Mouse (Mus musculus): Measurements from ENCODE around the gene Ccdc54.

Ccdc54 gene

DNA sequence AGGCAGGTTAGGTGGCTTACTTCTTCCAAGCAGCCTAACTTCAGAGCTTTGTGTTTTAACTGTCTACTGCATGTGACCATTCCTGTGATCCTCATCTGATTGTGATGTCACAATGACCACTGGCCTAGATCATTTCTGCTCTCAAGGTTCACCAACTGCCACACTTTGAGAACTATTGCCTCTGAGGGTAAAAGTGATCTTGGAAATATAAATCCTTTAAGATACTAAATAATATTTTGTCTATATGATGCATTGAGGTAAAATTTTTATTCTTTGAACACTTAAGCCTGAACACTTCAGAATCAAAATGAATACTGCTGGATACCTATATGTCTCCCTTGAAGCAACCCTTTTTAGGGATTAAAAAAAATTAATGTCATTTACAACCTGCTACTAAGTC is at the start of gene Ccdc54:
Ccdc54 (minus strand) TSS at position 101 of the 400 bp plus-strand sequence.
- DNase-seq, result no peak

- no peak for DNase-seq
Measured at GRCm38 (mm10) chr16:50632585-50632984, 41.6 kb upstream of the Ccdc54 start.

DNA sequence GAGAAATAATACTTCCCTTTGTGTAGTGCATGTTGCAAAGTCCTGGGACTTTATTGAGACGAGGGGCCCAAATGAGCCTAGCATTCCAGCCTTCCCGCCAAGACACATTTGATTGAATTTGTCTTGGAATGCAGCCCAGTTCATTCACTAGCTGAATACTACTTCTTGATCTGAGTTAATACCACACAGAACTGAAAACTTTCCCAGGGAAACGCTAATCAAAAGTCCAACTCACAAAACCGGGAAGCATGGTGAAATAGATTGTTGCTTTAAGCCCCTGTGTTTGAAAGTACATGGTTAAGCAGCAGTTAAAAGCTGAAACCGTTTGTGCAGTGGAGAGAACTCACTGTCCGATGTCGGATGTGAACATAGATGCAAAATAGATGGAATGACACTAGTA is 24.6 kb upstream of the Ccdc54 start:
- DNase-seq, result no peak

GRCm38 (mm10) chr16:50612944-50613343 is 22.0 kb upstream of the Ccdc54 start:
- no peak for DNase-seq

GRCm38 (mm10) chr16:50610580-50610979 is 19.6 kb upstream of the Ccdc54 start:
- DNase-seq, result no peak

- DNase-seq, result no peak
Measured at GRCm38 (mm10) chr16:50607776-50608562, 17.0 kb upstream of the Ccdc54 start.

DNA sequence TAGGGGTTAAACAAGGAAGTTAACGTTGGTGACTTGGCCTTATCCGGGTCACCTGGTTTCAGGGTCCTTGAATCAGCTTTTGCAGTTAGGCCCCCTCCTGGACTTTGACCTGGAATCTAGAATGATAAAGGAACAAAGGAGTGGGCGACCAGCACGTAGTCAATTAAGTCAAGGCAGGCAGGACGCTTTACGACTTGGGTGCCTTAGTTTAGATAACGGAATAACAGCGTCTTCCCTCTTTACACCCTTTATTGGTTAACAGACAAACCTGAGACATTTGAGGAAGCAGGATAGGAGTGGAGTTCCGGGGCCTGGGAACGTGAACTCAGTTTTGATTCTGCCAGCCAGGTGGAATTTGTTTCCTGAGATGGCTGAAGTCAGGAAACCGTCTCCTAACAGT is 13.9 kb upstream of the Ccdc54 start:
- no peak for DNase-seq

DNA sequence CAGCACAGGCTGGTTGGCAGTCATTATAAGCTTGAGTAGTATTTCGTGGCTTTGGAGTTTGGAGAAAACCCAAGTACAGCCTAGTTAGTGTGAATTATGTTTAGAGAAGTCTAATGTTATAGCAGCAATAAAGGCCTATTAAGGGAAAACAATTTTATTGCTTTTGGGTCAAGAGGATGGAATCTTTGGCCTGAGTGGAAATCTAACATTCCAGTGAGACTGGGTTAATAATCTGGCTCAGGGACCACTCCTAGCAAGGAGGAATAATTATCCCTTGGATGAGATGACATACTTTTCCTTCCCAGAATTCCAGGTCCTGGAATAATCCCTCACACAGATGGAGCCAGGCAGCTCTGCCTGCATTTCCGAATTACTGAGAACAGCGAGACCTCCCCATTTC is 11.0 kb upstream of the Ccdc54 start:
- no peak for DNase-seq

DNA sequence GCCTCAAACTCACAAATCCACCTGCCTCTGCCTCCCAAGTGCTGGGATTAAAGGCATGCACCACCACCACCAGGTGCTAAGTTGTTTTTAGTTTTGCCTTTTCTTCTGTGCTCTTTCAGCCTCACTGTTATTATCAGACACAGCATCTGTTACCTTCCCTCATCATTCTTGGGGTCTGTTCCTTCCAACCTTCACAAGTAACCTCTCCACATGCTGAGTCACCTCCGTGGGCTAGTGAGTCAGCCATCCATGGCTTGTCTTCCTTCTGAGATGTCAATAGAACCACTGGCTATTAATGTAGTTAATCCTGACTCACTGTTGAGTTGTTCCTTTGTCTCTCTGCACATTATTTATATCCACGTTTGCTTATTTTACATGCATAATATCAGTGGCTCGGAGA is 9.7 kb upstream of the Ccdc54 start:
- DNase-seq, result no peak

DNA sequence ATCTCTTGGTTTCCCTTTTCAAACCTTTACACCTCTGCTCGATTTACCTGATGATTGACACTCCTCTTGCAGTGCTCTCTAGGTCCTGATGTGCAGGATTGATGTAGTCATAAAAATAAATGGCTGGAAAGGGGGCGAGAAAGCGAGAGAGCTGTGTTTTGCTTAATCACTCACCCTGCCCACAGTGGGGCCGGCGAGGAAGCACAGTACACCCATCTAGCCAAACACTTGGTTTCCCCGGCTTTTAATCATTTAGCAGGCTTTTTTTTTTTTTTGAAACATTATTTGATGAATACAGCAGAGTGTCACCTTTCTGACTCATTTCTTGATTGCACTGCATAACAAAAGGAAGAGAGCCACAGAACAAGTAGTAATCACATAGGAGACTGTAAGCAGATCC is 5.7 kb upstream of the Ccdc54 start:
- no peak for DNase-seq

GRCm38 (mm10) chr16:50596171-50596570 is 5.2 kb upstream of the Ccdc54 start:
- DNase-seq, result no peak

DNA sequence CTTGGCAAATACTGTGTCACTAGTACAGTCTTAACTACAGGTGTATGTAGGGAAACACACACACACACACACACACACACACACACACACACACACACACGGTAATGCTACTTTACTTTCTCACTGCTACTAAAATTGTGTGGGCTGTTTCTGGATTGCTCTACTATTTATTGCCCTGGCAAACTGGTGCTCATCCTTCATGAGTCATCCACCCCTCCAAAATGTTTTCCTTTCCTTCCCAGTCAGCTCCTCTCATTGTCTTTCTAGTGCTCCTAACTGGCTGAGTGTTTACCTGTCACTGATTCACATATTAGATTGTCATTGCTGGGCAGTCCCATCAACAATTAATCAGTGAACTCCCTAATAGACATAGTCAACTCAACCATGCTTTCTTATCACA is 3.9 kb upstream of the Ccdc54 start:
- DNase-seq, result no peak

- DNase-seq, result no peak
Measured at GRCm38 (mm10) chr16:50593361-50593760, 2.4 kb upstream of the Ccdc54 start.

DNA sequence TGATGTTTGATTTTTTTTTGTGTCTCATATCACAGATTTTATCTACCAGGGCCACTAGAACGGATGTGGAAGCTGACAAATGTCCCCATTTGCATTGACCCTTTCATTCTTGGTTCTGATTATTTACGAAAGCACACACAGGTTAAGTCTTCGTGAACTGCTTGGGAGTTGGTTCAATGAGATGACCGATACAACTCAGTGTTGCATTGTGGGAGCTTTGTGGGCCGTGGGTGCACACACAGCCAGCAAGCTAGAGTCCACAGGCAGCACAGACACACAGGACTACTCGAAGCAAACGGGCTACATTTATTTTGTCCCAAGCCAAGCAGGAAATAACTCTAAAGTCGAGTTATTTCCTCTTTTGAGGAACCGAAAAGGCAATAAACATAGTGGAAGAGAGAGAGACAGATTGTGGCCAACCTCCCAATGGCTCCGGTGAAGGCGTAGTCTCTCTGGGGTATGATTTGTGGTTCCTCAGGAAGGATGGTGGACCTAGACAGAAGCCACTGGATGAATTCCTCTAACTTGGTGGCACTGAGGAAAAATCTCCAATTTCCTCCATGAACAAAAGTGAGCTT is 1.3 kb downstream of the Ccdc54 start:
- DNase-seq, result no peak

DNA sequence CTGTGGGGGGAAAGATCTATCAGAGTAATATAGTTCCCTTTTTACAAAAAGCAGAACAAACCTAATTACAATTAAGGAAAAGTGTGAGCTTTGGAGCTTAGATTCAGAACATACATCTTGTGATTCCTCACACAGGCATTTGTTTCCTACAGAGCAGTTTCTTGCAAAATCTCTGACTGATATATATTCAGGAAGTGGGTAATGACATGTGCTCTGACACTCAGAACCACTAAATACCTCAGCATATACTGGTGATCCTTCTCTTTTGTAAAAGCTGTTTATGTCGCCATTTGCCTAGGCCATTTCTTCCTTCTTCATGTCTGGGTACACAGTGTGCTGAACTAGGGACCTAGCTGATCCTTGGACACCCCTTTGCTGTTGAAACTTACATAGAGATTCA is 2.8 kb downstream of the Ccdc54 start:
- no peak for DNase-seq

GRCm38 (mm10) chr16:50587139-50587538 is 3.8 kb downstream of the Ccdc54 start:
- DNase-seq, result no peak

DNA sequence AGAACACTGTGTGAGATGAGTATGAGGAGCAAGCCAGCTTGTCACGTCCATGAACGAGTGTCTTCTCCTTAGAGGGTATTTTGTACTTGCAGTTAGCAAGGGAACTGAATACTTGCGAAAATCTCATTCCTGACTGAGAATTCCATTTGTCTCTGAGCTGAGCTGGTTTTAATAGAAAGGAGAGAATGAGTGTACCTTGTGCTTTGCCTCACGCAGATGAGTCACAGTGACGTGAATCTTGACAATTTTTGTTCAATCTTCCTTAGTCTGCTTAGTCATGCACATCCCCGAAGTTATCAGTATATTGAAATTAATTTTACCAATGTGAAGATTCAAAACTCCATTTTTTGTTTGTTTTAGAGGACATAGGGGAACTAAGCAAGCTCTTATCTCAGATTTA is 12.6 kb downstream of the Ccdc54 start:
- no peak for DNase-seq

DNA sequence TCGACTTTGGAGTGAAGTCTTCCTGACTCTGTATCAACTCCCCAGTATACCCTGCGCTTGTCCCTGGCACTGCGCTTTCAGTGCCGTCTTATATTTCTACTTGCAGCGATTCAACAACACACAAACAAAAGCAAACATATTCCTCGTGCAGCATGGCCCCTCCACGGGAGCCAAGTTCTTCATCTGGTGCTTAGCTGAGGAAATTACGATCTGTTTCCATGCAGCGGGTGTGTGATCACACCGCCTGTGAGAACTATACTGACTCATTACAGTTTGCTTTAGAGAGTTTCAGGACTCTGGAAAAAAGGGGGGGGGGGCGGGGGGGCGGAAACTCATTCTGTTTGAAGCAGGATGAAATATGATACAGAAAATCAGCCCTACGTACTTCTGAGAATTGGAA is 18.4 kb downstream of the Ccdc54 start:
- DNase-seq, result no peak

DNA sequence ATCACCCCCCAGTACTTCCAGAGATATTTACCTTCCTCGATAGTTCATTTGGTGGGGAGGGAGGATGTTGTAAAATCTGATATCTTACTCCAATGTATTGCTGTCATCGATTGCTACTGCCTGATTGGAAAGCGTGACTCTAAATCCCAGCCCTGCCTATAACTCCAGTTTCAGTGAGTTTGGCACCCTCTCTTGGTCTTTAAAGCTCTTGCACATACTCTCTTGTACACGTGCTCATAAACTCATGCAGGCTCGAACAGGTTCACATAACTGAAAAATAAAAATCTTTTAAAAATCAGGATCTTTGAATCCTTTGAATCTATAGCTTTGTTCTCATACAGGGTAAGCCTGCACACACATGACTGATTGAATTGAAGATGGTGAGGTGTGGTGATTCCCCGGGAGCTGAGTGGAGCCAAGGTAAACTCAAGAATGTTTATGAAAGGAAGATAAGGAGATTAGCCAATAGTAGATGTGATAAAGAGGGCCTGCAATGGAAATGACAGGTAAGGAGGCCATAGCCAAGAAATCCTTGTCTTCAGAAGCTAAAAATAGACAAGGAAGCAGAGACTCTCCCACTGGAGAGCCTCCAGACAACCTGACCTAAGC is 31.7 kb downstream of the Ccdc54 start:
- DNase-seq, result no peak

DNA sequence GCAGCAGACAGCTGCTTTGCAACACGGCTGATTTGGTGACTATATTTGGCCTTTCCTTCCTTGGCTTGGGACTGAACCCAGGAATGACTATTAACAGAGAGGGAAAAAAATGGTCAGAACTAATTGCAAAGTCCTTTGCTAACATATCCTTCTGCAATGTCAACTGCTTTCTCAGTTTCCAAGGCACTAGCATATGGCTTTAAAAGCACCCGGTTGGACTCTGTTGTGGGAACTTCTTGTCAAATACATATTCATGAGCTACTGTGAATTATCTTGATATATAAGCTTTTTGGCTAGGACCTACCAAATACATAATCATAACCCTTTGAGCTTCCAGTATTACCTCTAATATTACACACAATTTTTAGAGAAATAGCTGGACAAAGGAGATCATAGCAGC is 37.1 kb downstream of the Ccdc54 start:
- DNase-seq, result no peak

- peak; percentile 11 for DNase-seq
Measured at GRCm38 (mm10) chr16:50551871-50552528, 39.0 kb downstream of the Ccdc54 start.

DNA sequence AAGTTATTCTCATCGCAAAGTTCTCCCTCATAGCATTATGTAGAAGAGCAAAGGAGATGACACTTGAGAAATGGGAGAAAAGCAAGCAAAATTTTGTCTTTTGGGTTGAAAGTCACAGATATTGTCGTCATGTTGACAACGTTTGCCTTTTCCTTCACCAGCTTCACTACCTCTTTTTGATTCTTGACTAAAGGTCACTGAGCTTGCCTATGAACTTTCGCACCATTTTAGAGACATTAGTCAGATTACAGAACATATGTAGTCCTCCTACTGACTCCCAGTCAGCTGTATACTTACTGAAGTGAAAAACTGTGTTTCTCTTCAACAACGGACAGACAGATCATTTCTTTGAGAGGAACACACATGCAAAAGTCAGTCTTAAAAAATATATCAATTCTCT is 40.0 kb downstream of the Ccdc54 start:
- DNase-seq, result no peak

- DNase-seq, result peak; percentile 7
Measured at GRCm38 (mm10) chr16:50542554-50543333, 48.2 kb downstream of the Ccdc54 start.

Data from thymus, postnatal 14 days (tissue).